Mouse (Mus musculus) kidney, embryonic 14.5 days (tissue): ENCODE measurements around the gene Gm49368. TPM values are rescaled to one million over a fixed set of nuclear protein-coding genes. Genes with fewer than 3 reads are reported as not detected.

Experiments used
- ATAC-seq: fragments of 200-750 bp; cut with Nextera tagmentation; 2 replicates; pipeline ENCODE4 v1.8.0; 2017; ENCODE audit warnings: moderate number of reproducible peaks, mild to moderate bottlenecking, moderate TSS enrichment, moderate library complexity; ENCODE audit not compliant: low FRiP score, low TSS enrichment
- H3K27ac ChIP-seq: fragments of 300-500 bp; sonication (generic); 2 replicates; pipeline ENCODE4 v1.5.1; 2014; ENCODE audit warnings: low read depth, mild to moderate bottlenecking, low read length, moderate library complexity, mixed read lengths
- H3K27me3 ChIP-seq: fragments of 300-500 bp; sonication (generic); 2 replicates; pipeline ENCODE4 v1.6.1; 2014; ENCODE audit warnings: mild to moderate bottlenecking, low read length; ENCODE audit not compliant: control insufficient read depth, insufficient read depth
- H3K36me3 ChIP-seq: fragments of 300-500 bp; sonication (generic); 2 replicates; pipeline ENCODE4 v1.6.1; 2014; ENCODE audit warnings: low read length, mixed read lengths; ENCODE audit not compliant: control insufficient read depth, insufficient read depth
- H3K4me1 ChIP-seq: fragments of 300-500 bp; sonication (generic); 2 replicates; pipeline ENCODE4 v1.6.1; 2014; ENCODE audit warnings: low read length, mixed read lengths; ENCODE audit not compliant: control insufficient read depth, insufficient read depth
- H3K4me2 ChIP-seq: fragments of 300-500 bp; sonication (generic); replicated peaks from 2 replicates; pipeline ENCODE4 v1.6.1; 2014; ENCODE audit warnings: low read depth, mild to moderate bottlenecking, low read length
- H3K4me3 ChIP-seq: fragments of 300-500 bp; sonication (generic); 2 replicates; pipeline ENCODE4 v1.5.1; 2014; ENCODE audit warnings: mild to moderate bottlenecking, low read length
- H3K9ac ChIP-seq: fragments of 300-500 bp; sonication (generic); 2 replicates; pipeline ENCODE4 v1.6.1; 2014; ENCODE audit warnings: low read depth, mild to moderate bottlenecking, low read length, moderate library complexity
- H3K9me3 ChIP-seq: fragments of 300-500 bp; sonication (generic); 2 replicates; pipeline ENCODE4 v1.6.1; 2016; ENCODE audit warnings: low read length; ENCODE audit not compliant: control insufficient read depth
- WGBS: fragments of 180-500 bp; shearing (Covaris S2); extraction: QIAGEN DNeasy Blood & Tissue Kit; methylation state at CpG from one replicate; pipeline ENCODE4 v1.1.7; 2014; 5-methylcytosine and 5-hydroxymethylcytosine counted together
- polyA plus RNA-seq: library from polyadenylated mRNA; unstranded; fragments of >200 nt; fragmentation: Nextera tagmentation; extraction: Ambion mirVana; gene quantifications from 2 replicates; pipeline ENCODE4 v1.2.1, GENCODE M21; 2014

Gene Gm49368
- polyA plus RNA-seq, 1 experiment from 2014 or later, result not detected

DNA sequence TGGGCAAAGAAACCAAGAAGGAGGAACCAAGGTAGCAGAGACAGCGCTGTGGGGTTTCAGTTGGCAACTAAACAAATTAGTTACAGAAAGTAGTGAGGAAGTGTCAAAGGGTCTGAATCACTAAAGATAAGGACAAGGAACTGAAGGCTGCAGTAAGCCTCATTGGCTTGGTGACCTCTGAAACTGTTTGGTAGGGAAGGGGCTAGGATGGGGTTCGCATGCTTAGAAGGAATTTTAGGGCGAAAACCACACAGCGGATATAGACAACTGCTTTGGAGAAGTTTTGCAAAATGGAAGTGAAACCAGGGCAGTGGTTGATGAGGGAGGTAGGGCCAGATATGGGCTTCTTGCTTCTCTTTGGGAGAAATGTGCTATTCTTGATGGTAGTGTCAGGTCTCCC is 13.7 kb upstream of the Gm49368 start:
- Histone ChIP-seq H3K36me3 (no peaks in the 10 kb centered on the region), H3K27me3 (no peaks in the 10 kb centered on the region), H3K4me3 (no peak overlapping the region), H3K9me3 (no peaks in the 10 kb centered on the region), H3K4me2 (no peak overlapping the region), H3K9ac (no peak overlapping the region), H3K27ac (no peak overlapping the region), H3K4me1 (0 out of 2 replicates have a peak, but pooled peaks cover 4% of the 10 kb centered on the region)
- WGBS, result 89% methylated on average over 4 of the region's 4 CpGs
- ATAC-seq, result no peak

DNA sequence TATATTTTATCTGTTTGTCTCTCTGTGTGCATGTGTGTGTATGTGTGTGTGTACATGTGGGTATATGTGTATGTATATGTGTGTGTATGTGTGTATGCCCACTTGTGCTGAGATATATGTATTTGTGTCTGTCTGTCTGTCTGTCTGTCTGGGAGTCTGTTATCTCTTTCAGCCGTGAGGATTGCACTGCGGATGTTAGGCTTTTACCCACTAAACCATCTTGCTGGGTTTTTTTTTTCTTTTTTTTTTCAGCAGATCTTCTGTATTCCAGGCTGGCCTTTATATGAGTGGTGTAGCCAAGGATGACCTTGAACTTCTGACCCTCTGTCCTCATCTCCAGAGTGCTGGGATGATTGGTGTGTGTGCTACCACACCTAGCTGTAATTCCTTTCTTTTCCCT is 13.2 kb upstream of the Gm49368 start:
- H3K27me3 ChIP-seq, result no peaks in the 10 kb centered on the region
- no peak overlapping the region for H3K4me2 ChIP-seq
- no peak overlapping the region for H3K4me3 ChIP-seq
- H3K4me1 ChIP-seq, result 0 out of 2 replicates have a peak, but pooled peaks cover 4% of the 10 kb centered on the region
- no peak overlapping the region for H3K9ac ChIP-seq
- no peaks in the 10 kb centered on the region for H3K36me3 ChIP-seq
- 96% methylated on average over 2 of the region's 2 CpGs for WGBS
- no peaks in the 10 kb centered on the region for H3K9me3 ChIP-seq
- H3K27ac ChIP-seq, result no peak overlapping the region
- no peak for ATAC-seq

DNA sequence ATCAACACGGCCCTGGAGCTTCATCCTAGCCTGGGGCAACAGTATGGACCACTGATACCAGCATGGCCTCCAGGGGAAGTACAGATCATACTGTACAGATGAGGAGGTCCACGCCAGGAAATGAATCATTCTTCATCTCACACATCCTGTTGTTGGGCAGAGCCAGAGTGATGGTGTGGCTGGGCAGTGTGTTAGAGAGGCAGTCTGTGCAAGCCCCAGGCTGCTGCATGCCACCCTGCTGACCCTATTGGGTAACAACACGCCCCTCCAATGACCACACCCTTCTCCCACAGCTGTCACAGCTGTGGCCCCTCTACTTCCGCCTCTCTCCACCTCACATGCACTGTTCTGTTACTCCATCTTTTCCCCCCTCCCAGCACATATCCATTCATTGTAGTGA is 11.7 kb upstream of the Gm49368 start:
- Histone ChIP-seq H3K36me3 (no peaks in the 10 kb centered on the region), H3K4me2 (no peak overlapping the region), H3K9ac (no peak overlapping the region), H3K27ac (no peak overlapping the region), H3K27me3 (no peaks in the 10 kb centered on the region), H3K9me3 (no peaks in the 10 kb centered on the region), H3K4me1 (0 out of 2 replicates have a peak, but pooled peaks cover 4% of the 10 kb centered on the region), H3K4me3 (no peak overlapping the region)
- 56% methylated on average over 4 of the region's 4 CpGs for WGBS
- peak; percentile 64 for ATAC-seq

DNA sequence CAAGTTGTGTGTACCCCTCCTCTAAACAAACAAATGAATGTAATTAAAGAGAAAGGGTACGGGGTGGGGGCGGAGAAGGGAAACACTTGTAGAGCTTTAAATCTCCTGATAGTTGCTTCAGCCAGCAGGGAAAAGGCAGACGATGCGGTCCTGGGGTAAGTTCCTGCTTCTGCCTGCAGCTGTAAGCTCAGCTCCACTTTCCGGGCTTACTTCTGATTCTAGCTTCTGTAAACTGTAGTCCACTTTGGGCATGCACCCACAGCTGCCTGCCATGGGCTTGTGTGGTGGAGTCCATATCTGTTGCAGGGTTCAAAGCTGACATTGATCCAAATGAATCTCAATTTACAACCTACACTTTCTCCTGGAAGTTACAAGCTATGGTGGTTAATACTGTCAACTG is 9.4 kb upstream of the Gm49368 start:
- Histone ChIP-seq H3K4me3 (no peak overlapping the region), H3K27me3 (no peaks in the 10 kb centered on the region), H3K4me2 (no peak overlapping the region), H3K9ac (no peak overlapping the region), H3K36me3 (no peaks in the 10 kb centered on the region), H3K9me3 (no peaks in the 10 kb centered on the region), H3K4me1 (0 out of 2 replicates have a peak, but pooled peaks cover 4% of the 10 kb centered on the region), H3K27ac (no peak overlapping the region)
- ATAC-seq, result no peak
- 46% methylated on average over 5 of the region's 5 CpGs for WGBS

DNA sequence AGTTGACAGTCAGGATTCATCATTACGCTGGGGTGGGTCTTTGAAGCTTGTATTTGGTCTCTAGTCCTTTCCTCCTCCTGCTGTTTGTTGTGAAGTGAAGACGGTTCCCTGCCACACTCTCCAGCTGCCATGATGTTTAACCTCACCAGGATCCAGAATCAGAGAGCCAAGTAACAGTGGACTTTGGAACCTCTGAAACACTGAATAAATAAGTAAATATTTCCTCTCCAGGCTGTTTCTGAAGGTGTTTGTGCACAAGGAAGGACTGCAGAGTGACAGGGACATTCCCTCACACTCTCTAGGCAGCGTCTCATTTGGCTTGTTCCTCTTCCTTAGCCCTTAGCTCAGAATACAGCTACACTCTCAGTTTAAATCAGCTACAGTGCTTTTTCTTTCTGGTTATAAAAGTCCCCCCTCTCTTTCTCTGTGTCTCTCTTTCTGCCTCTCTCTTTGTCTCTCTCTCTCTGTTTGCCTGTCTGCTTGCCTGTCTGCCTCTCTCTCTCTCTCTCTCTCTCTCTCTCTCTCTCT is 5.5 kb upstream of the Gm49368 start:
- Histone ChIP-seq H3K9ac (no peak overlapping the region), H3K27me3 (no peaks in the 10 kb centered on the region), H3K4me3 (no peak overlapping the region), H3K4me1 (no peaks in the 10 kb centered on the region), H3K9me3 (no peaks in the 10 kb centered on the region), H3K4me2 (no peak overlapping the region), H3K27ac (no peak overlapping the region), H3K36me3 (no peaks in the 10 kb centered on the region)
- WGBS, result 71% methylated on average over 3 of the region's 3 CpGs
- no peak for ATAC-seq

DNA sequence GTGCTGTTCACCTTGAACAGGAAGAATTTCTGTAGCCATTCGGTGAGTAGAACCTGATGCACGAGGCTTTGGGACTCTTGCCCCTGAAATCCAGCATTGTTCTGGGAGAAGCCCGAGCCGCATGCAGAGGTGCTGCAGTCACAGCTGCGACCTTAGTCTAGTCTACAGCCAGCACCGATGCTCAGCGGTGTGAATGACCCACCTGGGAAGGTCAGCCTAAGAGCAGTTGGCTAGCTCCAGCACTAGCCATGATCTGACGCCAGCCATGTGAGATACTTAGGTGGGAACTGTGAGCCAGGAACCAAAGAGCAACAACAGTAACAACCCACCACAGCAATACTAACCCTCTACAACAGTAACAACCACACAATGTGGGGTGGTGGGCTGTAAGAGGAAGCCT is 4.6 kb upstream of the Gm49368 start:
- H3K36me3 ChIP-seq, result no peaks in the 10 kb centered on the region
- 71% methylated on average over 8 of the region's 8 CpGs for WGBS
- H3K27me3 ChIP-seq, result no peaks in the 10 kb centered on the region
- H3K4me2 ChIP-seq, result no peak overlapping the region
- H3K27ac ChIP-seq, result no peak overlapping the region
- ATAC-seq, result no peak
- H3K9ac ChIP-seq, result no peak overlapping the region
- H3K4me1 ChIP-seq, result no peaks in the 10 kb centered on the region
- no peak overlapping the region for H3K4me3 ChIP-seq
- no peaks in the 10 kb centered on the region for H3K9me3 ChIP-seq

DNA sequence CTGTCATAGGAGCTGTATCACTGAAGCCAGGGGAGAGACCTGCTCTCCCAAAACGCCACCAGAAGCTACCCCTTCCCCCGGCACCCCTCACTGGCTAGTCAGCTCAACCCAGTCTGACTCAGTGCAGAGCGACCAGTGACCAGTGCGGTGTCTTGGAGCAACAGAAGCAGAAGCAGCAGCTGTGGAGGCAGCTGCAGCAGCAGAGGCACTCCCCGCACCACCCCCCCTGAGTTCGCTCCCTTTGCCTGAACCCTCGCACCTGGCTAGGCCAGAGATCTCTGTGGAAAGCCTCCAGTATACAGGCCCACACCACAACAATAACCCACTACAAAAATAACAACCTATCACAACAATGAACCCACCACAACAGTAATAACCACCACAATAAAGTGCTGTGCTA is 3.9 kb upstream of the Gm49368 start:
- whole genome bisulfite sequencing, result 74% methylated on average over 7 of the region's 7 CpGs
- H3K4me3 ChIP-seq, result no peak overlapping the region
- no peak for ATAC-seq

DNA sequence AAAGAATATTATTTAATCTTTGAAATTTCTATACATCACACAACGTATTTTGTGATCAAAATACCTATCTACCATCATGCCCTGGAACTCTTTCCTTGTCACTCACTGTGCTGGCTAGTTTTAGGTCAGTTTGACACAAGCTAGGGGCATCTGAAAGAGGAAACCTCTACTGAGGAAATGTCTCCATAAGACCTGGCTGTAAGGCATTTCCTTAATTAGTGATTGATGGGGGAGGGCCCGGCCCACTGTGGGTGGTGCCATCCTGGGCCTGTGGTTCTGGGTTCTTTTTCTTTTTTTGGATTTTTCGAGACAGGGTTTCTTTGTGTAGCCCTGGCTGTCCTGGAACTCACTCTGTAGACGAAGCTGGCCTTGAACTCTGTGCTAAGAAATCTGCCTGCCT is 3.4 kb upstream of the Gm49368 start:
- H3K4me1 ChIP-seq, result no peaks in the 10 kb centered on the region
- H3K27me3 ChIP-seq, result no peaks in the 10 kb centered on the region
- ATAC-seq, result no peak
- no peak overlapping the region for H3K4me3 ChIP-seq
- H3K27ac ChIP-seq, result no peak overlapping the region
- H3K9me3 ChIP-seq, result no peaks in the 10 kb centered on the region
- no peak overlapping the region for H3K4me2 ChIP-seq
- H3K36me3 ChIP-seq, result no peaks in the 10 kb centered on the region
- 82% methylated on average over 4 of the region's 4 CpGs for WGBS
- no peak overlapping the region for H3K9ac ChIP-seq

More for the DNA sequence above, 3.9 kb upstream of the Gm49368 start:
- H3K4me1 ChIP-seq, result no peaks in the 10 kb centered on the region
- H3K9ac ChIP-seq, result no peak overlapping the region
- H3K27me3 ChIP-seq, result no peaks in the 10 kb centered on the region
- no peak overlapping the region for H3K4me2 ChIP-seq
- H3K27ac ChIP-seq, result no peak overlapping the region
- no peaks in the 10 kb centered on the region for H3K9me3 ChIP-seq
- no peaks in the 10 kb centered on the region for H3K36me3 ChIP-seq

DNA sequence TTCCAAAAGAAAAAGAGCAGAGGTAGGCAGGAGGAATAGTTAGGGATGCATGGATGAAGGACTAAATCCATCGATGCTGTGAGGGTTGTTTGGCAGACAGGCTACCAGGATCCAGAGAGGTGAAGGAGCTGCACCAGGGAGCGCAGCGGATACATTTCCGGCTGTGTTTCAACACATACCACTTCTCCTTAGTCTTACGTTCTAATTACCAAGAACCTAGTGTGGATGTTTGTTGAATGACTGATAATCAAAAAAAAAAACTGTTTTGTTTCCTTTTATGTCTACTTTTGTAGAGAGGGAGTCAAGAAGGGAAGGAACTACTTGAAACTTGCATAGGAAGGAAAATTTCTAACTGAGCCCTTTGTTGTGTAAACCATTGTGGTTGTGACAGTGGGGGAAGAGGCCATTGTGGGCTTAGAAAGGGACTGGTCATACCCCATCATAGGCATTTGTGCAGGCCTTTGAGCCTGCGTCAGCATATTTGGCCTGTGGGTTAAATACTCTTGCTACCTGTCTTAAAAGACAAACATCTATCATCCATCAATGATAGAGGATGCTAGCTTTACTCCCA is 813 bp downstream of the Gm49368 start:
- WGBS, result 87% methylated on average over 6 of the region's 6 CpGs
- no peak for ATAC-seq

More for the DNA sequence above, 813 bp downstream of the Gm49368 start:
- no peak overlapping the region for H3K9ac ChIP-seq
- H3K27me3 ChIP-seq, result no peaks in the 10 kb centered on the region
- no peaks in the 10 kb centered on the region for H3K36me3 ChIP-seq
- no peak overlapping the region for H3K4me2 ChIP-seq
- H3K4me3 ChIP-seq, result no peak overlapping the region
- H3K9me3 ChIP-seq, result no peaks in the 10 kb centered on the region
- H3K27ac ChIP-seq, result no peak overlapping the region
- H3K4me1 ChIP-seq, result no peaks in the 10 kb centered on the region
